Mouse (Mus musculus): ENCODE data around the gene Wdr24.

DNA sequence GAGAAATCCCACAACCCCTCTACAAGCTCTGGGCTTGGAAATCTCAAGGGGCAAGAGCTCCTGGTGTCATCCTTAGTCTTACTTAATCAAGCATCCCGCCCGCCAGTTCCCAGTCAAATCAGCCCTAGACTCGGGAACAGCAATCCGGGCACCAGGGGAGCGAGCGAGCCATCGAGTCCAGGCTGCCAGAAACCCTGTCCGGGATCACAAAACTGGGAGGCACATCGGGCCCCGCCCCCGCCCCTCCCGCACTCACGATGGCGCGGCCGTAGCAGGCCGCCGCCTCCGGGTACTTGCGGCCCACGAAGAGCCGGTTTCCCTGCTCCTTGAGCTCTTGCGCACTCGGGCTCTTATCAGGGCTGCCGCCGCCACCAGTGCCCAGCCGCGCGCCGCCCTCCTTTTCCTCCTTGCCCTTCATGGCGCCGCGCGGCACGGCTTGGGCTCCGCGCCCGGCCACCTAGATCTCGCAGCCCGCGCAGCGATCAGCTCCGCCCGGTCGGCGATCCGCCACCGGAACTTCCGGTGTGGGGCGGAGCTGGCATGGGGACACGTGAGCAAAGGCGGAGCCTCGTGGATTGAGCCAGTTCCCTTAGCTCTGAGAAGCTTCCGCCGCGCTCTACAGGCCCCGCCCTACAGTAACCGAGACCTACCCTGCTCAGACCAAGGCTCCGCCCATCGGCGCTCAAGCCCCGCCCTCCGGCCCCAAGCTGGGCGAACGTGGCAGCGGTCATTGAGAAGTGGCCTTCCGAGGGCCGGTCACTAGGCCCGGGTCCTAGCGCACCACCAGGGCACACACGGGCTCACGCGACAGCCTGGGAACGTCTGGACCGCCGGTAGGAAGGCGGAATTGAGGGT, 9.2 kb downstream of the Wdr24 start:
- TF ChIP-seq CTCF (conservative IDR thresholded peaks at IDR 0.05; ENCODE audit: low read length) (no peak), NANOG (IDR thresholded peaks at IDR 0.05; ENCODE audit: borderline replicate concordance, low read length) (no peak), POU5F1 (IDR thresholded peaks at IDR 0.05; ENCODE audit: borderline replicate concordance, low read length) (no peak)

Measured in E14TG2a.4 (cell line).